Mouse (Mus musculus): Measurements from ENCODE around the gene Hmcn2. TPM values are rescaled to one million over a fixed set of nuclear protein-coding genes. Genes with fewer than 3 reads are reported as not detected.

The Hmcn2 gene
- polyA plus RNA-seq, 1 experiment: 16.8 TPM

- no peak for DNase-seq
- 35% methylated on average over 1 of the region's 1 CpGs for WGBS
These were observed 181.9 kb downstream of the Hmcn2 start for GRCm38 (mm10) chr2:31496141-31496540.

GRCm38 (mm10) chr2:31497113-31497512 is 182.9 kb downstream of the Hmcn2 start:
- 76% methylated on average over 7 of the region's 7 CpGs for WGBS
- DNase-seq: no peak
- H3K4me1 ChIP-seq (ENCODE audit: control insufficient read depth, insufficient read depth, low read length): no peaks in the 10 kb centered on the region
- TF ChIP-seq CTCF (IDR thresholded peaks at IDR 0.05; ENCODE audit: insufficient read depth, low read length) (no peak), POLR2A (IDR thresholded peaks at IDR 0.05; ENCODE audit: borderline replicate concordance, extremely low read depth, low read depth, low read length) (no peak)
- H3K4me3 ChIP-seq (replicated peaks; ENCODE audit: extremely low read depth, low read depth, low read length): no peak overlapping the region

More at GRCm38 (mm10) chr2:31496141-31496540, 181.9 kb downstream of the Hmcn2 start:
- TF ChIP-seq POLR2A (IDR thresholded peaks at IDR 0.05; ENCODE audit: borderline replicate concordance, extremely low read depth, low read depth, low read length) (no peak), CTCF (IDR thresholded peaks at IDR 0.05; ENCODE audit: insufficient read depth, low read length) (no peak)
- H3K4me3 ChIP-seq (replicated peaks; ENCODE audit: extremely low read depth, low read depth, low read length): no peak overlapping the region
- no peaks in the 10 kb centered on the region for H3K4me1 ChIP-seq (ENCODE audit: control insufficient read depth, insufficient read depth, low read length)

- DNase-seq: no peak
- no peak for TF ChIP-seq POLR2A (IDR thresholded peaks at IDR 0.05; ENCODE audit: borderline replicate concordance, extremely low read depth, low read depth, low read length)
- no peak for TF ChIP-seq CTCF (IDR thresholded peaks at IDR 0.05; ENCODE audit: insufficient read depth, low read length)
- 81% methylated on average over 19 of the region's 19 CpGs for WGBS
- no peaks in the 10 kb centered on the region for H3K4me1 ChIP-seq (ENCODE audit: control insufficient read depth, insufficient read depth, low read length)
- no peak overlapping the region for H3K4me3 ChIP-seq (replicated peaks; ENCODE audit: extremely low read depth, low read depth, low read length)
These were observed 183.4 kb downstream of the Hmcn2 start for GRCm38 (mm10) chr2:31497635-31498034.

- no peak for TF ChIP-seq POLR2A (IDR thresholded peaks at IDR 0.05; ENCODE audit: borderline replicate concordance, extremely low read depth, low read depth, low read length)
- no peak for TF ChIP-seq CTCF (IDR thresholded peaks at IDR 0.05; ENCODE audit: insufficient read depth, low read length)
- WGBS: 77% methylated on average over 21 of the region's 21 CpGs
- no peak for DNase-seq
- H3K4me1 ChIP-seq (ENCODE audit: control insufficient read depth, insufficient read depth, low read length): no peaks in the 10 kb centered on the region
- no peak overlapping the region for H3K4me3 ChIP-seq (replicated peaks; ENCODE audit: extremely low read depth, low read depth, low read length)
These were observed 185.4 kb downstream of the Hmcn2 start for GRCm38 (mm10) chr2:31499327-31500291.

GRCm38 (mm10) chr2:31500292-31501204 is 186.3 kb downstream of the Hmcn2 start:
- TF ChIP-seq CTCF (IDR thresholded peaks at IDR 0.05; ENCODE audit: insufficient read depth, low read length) (no peak), POLR2A (IDR thresholded peaks at IDR 0.05; ENCODE audit: borderline replicate concordance, extremely low read depth, low read depth, low read length) (no peak)
- 94% methylated on average over 24 of the region's 24 CpGs for WGBS
- Histone ChIP-seq H3K4me3 (replicated peaks; ENCODE audit: extremely low read depth, low read depth, low read length) (no peak overlapping the region), H3K4me1 (ENCODE audit: control insufficient read depth, insufficient read depth, low read length) (no peaks in the 10 kb centered on the region)
- DNase-seq: no peak

- no peak for TF ChIP-seq POLR2A (IDR thresholded peaks at IDR 0.05; ENCODE audit: borderline replicate concordance, extremely low read depth, low read depth, low read length)
- no peak for TF ChIP-seq CTCF (IDR thresholded peaks at IDR 0.05; ENCODE audit: insufficient read depth, low read length)
- H3K4me3 ChIP-seq (replicated peaks; ENCODE audit: extremely low read depth, low read depth, low read length): no peak overlapping the region
- WGBS: 72% methylated on average over 20 of the region's 20 CpGs
- no peak for DNase-seq
- no peaks in the 10 kb centered on the region for H3K4me1 ChIP-seq (ENCODE audit: control insufficient read depth, insufficient read depth, low read length)
These were observed 187.4 kb downstream of the Hmcn2 start for GRCm38 (mm10) chr2:31501448-31502130.

- no peaks in the 10 kb centered on the region for H3K4me1 ChIP-seq (ENCODE audit: control insufficient read depth, insufficient read depth, low read length)
- DNase-seq: no peak
- H3K4me3 ChIP-seq (replicated peaks; ENCODE audit: extremely low read depth, low read depth, low read length): no peak overlapping the region
- TF ChIP-seq POLR2A (IDR thresholded peaks at IDR 0.05; ENCODE audit: borderline replicate concordance, extremely low read depth, low read depth, low read length): no peak
- TF ChIP-seq CTCF (IDR thresholded peaks at IDR 0.05; ENCODE audit: insufficient read depth, low read length): no peak
- WGBS: 75% methylated on average over 15 of the region's 15 CpGs
These were observed 188.7 kb downstream of the Hmcn2 start for GRCm38 (mm10) chr2:31502616-31503522.

- TF ChIP-seq POLR2A (IDR thresholded peaks at IDR 0.05; ENCODE audit: borderline replicate concordance, extremely low read depth, low read depth, low read length) (no peak), CTCF (IDR thresholded peaks at IDR 0.05; ENCODE audit: insufficient read depth, low read length) (no peak)
- no peaks in the 10 kb centered on the region for H3K4me1 ChIP-seq (ENCODE audit: control insufficient read depth, insufficient read depth, low read length)
- 65% methylated on average over 11 of the region's 11 CpGs for WGBS
- DNase-seq: no peak
- no peak overlapping the region for H3K4me3 ChIP-seq (replicated peaks; ENCODE audit: extremely low read depth, low read depth, low read length)
These were observed 191.3 kb downstream of the Hmcn2 start for GRCm38 (mm10) chr2:31505472-31505871.

All from lung, adult 2 months (tissue).